Mouse (Mus musculus): ENCODE measurements around the gene Ksr2. TPM values are rescaled to one million over a fixed set of nuclear protein-coding genes. Genes with fewer than 3 reads are reported as not detected.

The Ksr2 gene
- polyA plus RNA-seq, 1 experiment from 2014 or later: 2.1 TPM

DNA sequence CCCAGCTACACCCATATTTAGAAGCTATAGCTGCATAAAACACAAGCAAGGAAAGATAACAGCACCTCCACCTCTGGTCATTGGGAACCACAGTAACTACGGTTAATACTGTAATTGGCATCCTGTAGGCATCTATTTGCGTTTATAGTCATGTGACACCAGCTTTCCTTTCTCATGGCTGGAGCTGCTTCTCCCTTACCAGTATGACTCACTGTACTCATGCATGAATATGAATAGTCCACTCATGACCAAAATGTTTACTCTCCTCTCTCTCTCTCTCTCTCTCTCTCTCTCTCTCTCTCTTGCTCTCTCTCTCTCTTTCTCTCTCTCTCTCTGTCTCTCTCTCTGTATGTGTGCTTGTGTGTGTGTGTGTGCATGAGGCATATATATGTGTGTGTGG, 147.3 kb downstream of the Ksr2 start:
- H3K9me3 ChIP-seq: no peaks in the 10 kb centered on the region
- H3K4me1 ChIP-seq (replicated peaks): no peaks in the 10 kb centered on the region
- no peak for DNase-seq (ENCODE audit: low spot score)
- H3K27me3 ChIP-seq (ENCODE audit: insufficient read depth, poor library complexity, severe bottlenecking): no peaks in the 10 kb centered on the region
- no peak overlapping the region for H3K27ac ChIP-seq
- no peak overlapping the region for H3K4me3 ChIP-seq
- 93% methylated on average over 2 of the region's 2 CpGs for WGBS
- H3K36me3 ChIP-seq: no peaks in the 10 kb centered on the region

DNA sequence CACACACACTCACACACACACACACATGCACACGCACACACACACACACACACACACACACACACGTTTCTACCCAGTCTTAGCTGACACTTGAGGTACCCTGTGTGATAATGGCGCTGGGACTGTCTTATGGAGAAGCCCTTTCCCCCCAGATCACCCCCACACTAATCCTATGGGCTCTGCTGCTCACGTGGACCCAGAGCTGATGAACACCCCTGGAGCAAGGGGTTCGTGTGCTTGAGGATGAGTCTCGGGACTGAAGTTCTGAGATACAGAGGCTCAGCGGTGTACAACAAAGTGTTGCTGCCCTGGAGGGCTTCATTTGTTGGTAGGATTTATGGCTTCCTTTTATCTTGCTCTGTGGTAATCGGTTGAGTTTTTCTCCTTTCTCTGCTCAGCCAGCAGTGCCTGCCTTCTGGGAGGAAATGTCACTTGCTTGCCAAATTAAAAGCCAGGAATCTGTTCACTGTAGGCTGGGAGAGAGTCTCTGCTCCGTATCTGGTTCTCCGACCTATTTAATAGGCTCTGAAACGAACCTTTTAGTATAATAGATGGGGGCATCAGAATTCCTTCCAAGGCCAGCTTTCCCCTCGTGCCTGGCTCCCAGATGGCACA, 152.4 kb downstream of the Ksr2 start:
- no peak overlapping the region for H3K4me3 ChIP-seq
- H3K36me3 ChIP-seq: no peaks in the 10 kb centered on the region
- no peak for DNase-seq (ENCODE audit: low spot score)
- H3K27ac ChIP-seq: no peak overlapping the region
- 83% methylated on average over 12 of the region's 12 CpGs for WGBS
- no peaks in the 10 kb centered on the region for H3K9me3 ChIP-seq
- no peaks in the 10 kb centered on the region for H3K4me1 ChIP-seq (replicated peaks)
- H3K27me3 ChIP-seq (ENCODE audit: insufficient read depth, poor library complexity, severe bottlenecking): no peaks in the 10 kb centered on the region

DNA sequence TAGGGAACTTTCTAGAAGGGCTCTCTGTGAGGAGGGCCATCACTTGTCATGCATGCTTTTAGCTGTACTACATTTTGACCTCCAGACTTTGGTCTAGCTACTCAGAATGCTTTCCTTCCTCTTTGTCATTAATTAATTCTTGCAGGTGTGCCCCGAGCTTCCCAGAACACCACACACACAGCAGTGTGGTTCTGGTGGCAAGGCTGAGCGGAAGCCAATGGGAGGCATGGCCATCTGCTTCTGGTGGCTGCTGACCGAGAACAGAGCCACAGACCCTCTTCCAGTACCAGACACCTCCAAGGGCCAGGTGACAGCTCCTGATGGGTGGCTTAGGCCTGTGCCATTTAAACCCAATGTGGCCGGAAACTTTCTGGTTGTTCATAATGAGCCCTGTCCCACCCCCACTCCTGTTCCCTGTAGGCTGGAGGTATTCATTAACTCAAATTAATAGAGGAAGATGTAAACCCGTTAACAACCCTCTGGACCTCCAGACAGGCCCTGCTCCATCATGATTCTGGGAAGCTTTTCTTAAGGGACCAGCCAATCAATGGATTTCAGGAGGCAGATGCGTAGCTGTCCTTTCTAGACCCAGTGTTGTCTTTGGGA, 155.5 kb downstream of the Ksr2 start:
- no peaks in the 10 kb centered on the region for H3K9me3 ChIP-seq
- no peaks in the 10 kb centered on the region for H3K4me1 ChIP-seq (replicated peaks)
- no peaks in the 10 kb centered on the region for H3K36me3 ChIP-seq
- no peak for DNase-seq (ENCODE audit: low spot score)
- H3K27ac ChIP-seq: no peak overlapping the region
- 85% methylated on average over 6 of the region's 6 CpGs for WGBS
- no peaks in the 10 kb centered on the region for H3K27me3 ChIP-seq (ENCODE audit: insufficient read depth, poor library complexity, severe bottlenecking)
- no peak overlapping the region for H3K4me3 ChIP-seq

DNA sequence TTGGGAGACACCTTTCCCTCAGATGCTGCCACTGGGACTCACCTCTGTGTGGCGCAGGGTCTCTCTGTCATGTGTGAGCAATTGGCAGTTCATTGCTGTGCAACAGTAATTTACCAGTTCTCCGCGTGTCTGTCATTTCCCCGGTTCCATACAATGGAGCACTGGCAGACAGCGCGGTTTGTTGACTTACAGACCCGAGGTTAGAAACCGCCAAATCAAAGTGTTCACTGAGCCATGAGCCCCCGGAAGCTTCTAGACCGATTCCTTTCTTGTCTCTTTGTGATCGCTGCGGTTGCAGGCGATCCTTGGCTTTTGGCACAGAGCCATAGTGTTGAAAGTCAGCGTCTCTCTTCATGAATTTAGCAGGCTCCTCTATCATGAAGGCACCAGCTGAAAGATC, 158.6 kb downstream of the Ksr2 start:
- 87% methylated on average over 14 of the region's 14 CpGs for WGBS
- no peak for DNase-seq (ENCODE audit: low spot score)
- Histone ChIP-seq H3K9me3 (no peaks in the 10 kb centered on the region), H3K36me3 (no peaks in the 10 kb centered on the region), H3K4me1 (replicated peaks) (no peaks in the 10 kb centered on the region), H3K27ac (no peak overlapping the region), H3K4me3 (no peak overlapping the region), H3K27me3 (ENCODE audit: insufficient read depth, poor library complexity, severe bottlenecking) (no peaks in the 10 kb centered on the region)

DNA sequence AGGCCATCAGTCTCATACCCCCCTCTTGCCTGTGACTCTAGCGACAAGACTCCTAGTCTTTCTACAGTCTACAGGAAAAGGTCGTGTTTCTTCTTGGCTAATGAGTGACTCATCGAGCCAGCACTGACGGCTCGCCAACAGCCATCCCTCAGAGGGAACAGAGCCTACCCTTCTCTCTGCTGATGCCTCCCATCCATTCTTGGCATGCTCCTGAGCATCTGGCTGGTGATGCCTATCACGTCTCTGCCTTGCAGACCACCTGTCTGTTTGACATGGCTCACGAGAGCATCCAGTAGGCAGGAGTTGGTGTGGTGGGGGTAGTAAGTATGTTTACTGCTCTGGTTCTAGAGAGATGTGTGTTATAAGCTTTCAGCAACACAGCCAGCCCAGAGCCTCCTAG, 161.1 kb downstream of the Ksr2 start:
- DNase-seq (ENCODE audit: low spot score): no peak
- H3K4me3 ChIP-seq: no peak overlapping the region
- no peaks in the 10 kb centered on the region for H3K27me3 ChIP-seq (ENCODE audit: insufficient read depth, poor library complexity, severe bottlenecking)
- WGBS: 87% methylated on average over 7 of the region's 7 CpGs
- no peaks in the 10 kb centered on the region for H3K36me3 ChIP-seq
- no peaks in the 10 kb centered on the region for H3K4me1 ChIP-seq (replicated peaks)
- H3K9me3 ChIP-seq: no peaks in the 10 kb centered on the region
- no peak overlapping the region for H3K27ac ChIP-seq

DNA sequence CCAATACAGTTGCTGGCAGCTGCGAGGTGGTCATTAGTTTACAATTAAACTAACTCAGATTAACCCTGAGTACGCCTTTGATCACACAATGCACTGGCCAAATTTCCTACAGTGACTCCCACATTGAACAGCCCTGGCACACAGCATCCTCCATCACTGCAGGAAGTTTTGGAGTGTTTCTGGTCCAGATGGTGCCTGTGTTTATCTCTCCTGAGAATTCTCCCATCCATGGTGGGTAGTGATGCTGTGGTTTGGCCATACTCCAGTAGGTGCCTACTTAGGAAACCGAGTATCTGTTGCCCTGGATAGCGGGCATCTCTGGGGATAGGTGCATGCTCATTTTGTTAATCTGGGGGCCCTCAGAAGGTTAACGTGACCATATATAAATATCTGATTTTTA, 163.8 kb downstream of the Ksr2 start:
- Histone ChIP-seq H3K27ac (no peak overlapping the region), H3K27me3 (ENCODE audit: insufficient read depth, poor library complexity, severe bottlenecking) (no peaks in the 10 kb centered on the region), H3K36me3 (no peaks in the 10 kb centered on the region), H3K4me1 (replicated peaks) (no peaks in the 10 kb centered on the region), H3K9me3 (no peaks in the 10 kb centered on the region), H3K4me3 (no peak overlapping the region)
- WGBS: 88% methylated on average over 5 of the region's 5 CpGs
- no peak for DNase-seq (ENCODE audit: low spot score)

DNA sequence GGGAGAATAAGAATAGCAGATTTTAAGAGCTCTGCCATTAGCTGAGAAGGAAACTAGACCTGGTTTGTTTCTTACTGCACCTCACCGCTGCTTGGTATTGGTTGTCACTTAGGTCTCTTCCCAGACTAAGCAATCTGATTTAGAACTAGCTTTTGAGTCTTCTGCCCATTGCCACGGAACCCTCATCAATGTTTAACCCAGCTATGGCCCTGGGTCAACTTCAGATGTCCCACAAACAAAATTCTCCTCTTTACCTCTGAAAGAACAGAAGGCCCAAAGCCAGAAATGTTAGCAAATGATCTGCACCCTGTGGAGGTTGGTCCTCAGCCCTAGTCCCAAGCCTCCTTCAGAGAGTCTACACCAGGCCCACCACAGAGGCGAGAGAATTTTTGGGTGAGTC, 167.9 kb downstream of the Ksr2 start:
- H3K4me1 ChIP-seq (replicated peaks): no peaks in the 10 kb centered on the region
- no peak for DNase-seq (ENCODE audit: low spot score)
- no peak overlapping the region for H3K27ac ChIP-seq
- WGBS: 87% methylated on average over 3 of the region's 3 CpGs
- H3K4me3 ChIP-seq: no peak overlapping the region
- no peaks in the 10 kb centered on the region for H3K27me3 ChIP-seq (ENCODE audit: insufficient read depth, poor library complexity, severe bottlenecking)
- H3K9me3 ChIP-seq: no peaks in the 10 kb centered on the region
- H3K36me3 ChIP-seq: no peaks in the 10 kb centered on the region

DNA sequence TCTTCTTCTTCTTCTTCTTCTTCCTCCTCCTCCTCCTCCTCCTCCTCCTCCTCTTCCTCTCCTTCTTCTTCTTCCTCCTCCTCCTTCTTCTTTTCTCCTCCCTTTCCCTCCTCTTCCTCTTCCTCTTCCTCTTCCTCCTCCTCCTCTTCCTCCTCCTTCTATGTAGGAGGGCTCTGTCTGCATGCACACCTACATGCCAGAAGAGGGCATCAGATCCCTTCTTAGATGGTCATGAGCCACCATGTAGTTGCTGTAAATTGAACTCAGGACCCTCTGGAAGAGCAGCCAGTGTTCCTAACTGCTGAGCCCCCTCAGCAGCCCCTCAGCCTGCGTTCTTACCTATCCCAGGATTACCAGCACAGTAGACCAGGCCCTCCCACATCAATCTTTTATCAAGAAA, 170.6 kb downstream of the Ksr2 start:
- no peak for DNase-seq (ENCODE audit: low spot score)
- no peak overlapping the region for H3K27ac ChIP-seq
- H3K27me3 ChIP-seq (ENCODE audit: insufficient read depth, poor library complexity, severe bottlenecking): no peaks in the 10 kb centered on the region
- H3K36me3 ChIP-seq: no peaks in the 10 kb centered on the region
- H3K9me3 ChIP-seq: no peaks in the 10 kb centered on the region
- H3K4me3 ChIP-seq: no peak overlapping the region
- WGBS: 54% methylated on average over 1 of the region's 1 CpGs
- H3K4me1 ChIP-seq (replicated peaks): no peaks in the 10 kb centered on the region

DNA sequence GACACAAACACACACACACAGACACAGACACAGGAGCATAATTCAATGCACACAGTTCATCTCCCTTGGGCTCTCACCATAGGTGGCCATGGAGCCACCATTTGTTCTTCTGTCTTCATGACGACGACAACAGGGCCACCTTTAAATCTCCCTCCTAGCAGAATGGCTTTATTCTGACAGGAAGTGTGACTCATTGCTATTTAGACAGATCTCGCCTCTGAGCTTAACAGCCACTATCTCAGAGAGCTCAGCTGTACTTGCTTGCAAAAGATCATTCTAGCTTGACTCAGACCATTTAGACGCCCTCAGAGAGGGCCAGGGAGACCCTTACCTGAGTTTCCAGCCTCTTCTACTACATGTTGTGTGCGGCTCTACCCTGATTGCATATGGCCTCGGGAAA, 175.5 kb downstream of the Ksr2 start:
- no peaks in the 10 kb centered on the region for H3K36me3 ChIP-seq
- 77% methylated on average over 6 of the region's 6 CpGs for WGBS
- H3K9me3 ChIP-seq: no peaks in the 10 kb centered on the region
- H3K4me3 ChIP-seq: no peak overlapping the region
- no peaks in the 10 kb centered on the region for H3K4me1 ChIP-seq (replicated peaks)
- H3K27ac ChIP-seq: no peak overlapping the region
- DNase-seq (ENCODE audit: low spot score): no peak
- H3K27me3 ChIP-seq (ENCODE audit: insufficient read depth, poor library complexity, severe bottlenecking): no peaks in the 10 kb centered on the region

DNA sequence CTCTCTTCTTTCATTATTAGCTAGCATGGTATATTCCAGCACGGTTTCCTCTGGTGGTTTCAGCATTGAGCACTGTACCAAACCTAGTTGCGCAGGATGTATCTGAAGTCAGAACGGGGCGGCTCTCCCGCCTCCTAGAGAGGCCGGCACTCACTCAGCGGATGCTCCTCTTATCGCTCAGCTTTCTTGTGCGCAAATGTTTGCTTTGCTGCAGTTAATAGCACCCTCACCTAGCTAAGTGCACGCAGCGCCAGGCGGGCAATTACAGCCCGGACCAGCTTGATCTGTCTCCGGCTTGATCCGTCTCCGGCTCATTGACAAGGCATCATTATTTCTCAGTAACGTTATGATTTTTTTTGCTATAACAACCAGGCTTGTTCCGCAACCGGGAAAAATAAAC, 179.5 kb downstream of the Ksr2 start:
- DNase-seq (ENCODE audit: low spot score): no peak
- H3K9me3 ChIP-seq: no peaks in the 10 kb centered on the region
- no peaks in the 10 kb centered on the region for H3K27me3 ChIP-seq (ENCODE audit: insufficient read depth, poor library complexity, severe bottlenecking)
- H3K4me1 ChIP-seq (replicated peaks): no peaks in the 10 kb centered on the region
- no peak overlapping the region for H3K4me3 ChIP-seq
- H3K36me3 ChIP-seq: no peaks in the 10 kb centered on the region
- no peak overlapping the region for H3K27ac ChIP-seq
- WGBS: 74% methylated on average over 19 of the region's 19 CpGs

DNA sequence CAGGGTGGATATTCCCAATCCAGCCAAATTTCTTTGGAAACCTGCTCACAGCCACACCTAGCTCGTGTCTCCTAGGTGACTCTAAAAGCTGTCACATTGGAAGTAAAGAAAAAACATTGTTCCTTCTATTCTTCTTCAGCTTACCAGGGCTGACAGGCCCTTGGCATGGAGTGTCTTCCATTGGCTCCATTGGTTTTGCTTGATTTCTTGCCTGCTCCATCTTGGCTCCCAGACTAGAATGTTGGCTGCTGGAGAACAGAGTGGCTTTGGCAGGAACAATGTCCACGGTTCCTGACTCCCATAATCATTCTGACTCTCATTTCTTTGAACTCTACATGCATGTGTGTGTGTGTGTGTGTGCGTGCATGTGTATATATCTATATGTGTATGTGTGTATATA, 183.0 kb downstream of the Ksr2 start:
- no peaks in the 10 kb centered on the region for H3K4me1 ChIP-seq (replicated peaks)
- no peaks in the 10 kb centered on the region for H3K36me3 ChIP-seq
- WGBS: 85% methylated on average over 3 of the region's 3 CpGs
- H3K27me3 ChIP-seq (ENCODE audit: insufficient read depth, poor library complexity, severe bottlenecking): no peaks in the 10 kb centered on the region
- H3K9me3 ChIP-seq: no peaks in the 10 kb centered on the region
- no peak overlapping the region for H3K27ac ChIP-seq
- no peak for DNase-seq (ENCODE audit: low spot score)
- H3K4me3 ChIP-seq: no peak overlapping the region

DNA sequence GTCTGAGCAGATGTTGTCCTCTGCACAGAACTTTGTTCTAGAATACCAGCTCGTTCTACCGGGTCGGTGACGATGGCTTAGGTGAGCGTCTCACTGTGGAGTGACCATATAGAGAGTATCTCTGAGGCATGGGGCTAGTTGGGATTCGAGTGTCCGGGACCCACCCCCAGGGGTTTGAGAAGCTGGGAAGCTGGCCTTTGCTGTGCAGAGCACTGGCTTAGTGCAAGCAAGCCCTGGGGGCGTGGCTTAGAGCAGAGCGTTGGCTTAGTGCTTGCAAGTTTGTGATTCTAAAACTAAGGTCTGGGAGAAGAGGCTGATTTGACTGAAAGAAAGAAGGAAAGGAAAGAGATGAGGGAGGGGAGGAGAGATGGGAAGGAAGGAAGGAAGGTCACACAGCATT, 188.2 kb downstream of the Ksr2 start:
- H3K4me3 ChIP-seq: no peak overlapping the region
- 73% methylated on average over 9 of the region's 9 CpGs for WGBS
- no peaks in the 10 kb centered on the region for H3K9me3 ChIP-seq
- 0 out of 2 replicates have a peak, but pooled peaks cover 3% of the 10 kb centered on the region for H3K4me1 ChIP-seq (replicated peaks)
- no peaks in the 10 kb centered on the region for H3K36me3 ChIP-seq
- H3K27ac ChIP-seq: no peak overlapping the region
- DNase-seq (ENCODE audit: low spot score): no peak
- H3K27me3 ChIP-seq (ENCODE audit: insufficient read depth, poor library complexity, severe bottlenecking): no peaks in the 10 kb centered on the region

DNA sequence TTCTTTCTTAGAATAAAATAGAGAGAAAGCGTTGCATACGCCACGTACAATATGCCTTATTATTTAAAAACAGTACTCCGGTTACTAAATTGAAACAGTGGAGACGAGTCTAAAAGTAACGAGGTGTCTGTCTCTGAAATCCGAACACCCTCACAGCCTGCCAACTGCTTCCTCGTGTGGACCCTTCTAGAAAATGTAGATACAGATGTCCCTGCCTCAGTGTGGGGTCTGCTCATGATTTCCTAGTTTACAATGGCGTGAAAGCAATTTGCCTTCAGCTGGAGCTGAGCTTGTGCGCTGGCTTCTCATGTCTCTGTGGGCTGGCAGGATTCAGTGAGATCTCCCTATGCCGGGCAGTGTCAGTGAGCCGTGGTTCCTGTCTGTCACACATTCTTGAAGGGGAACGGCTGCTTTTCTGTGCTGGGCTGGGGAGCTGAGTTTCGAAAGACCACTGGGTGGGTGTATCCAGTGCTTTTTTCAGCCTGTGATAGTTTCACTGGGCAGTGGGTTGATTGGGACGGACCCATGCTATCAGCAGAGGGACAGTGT, 194.0 kb downstream of the Ksr2 start:
- Histone ChIP-seq H3K4me3 (no peak overlapping the region), H3K9me3 (no peaks in the 10 kb centered on the region), H3K27me3 (ENCODE audit: insufficient read depth, poor library complexity, severe bottlenecking) (no peaks in the 10 kb centered on the region), H3K27ac (no peak overlapping the region), H3K36me3 (no peaks in the 10 kb centered on the region), H3K4me1 (replicated peaks) (0 out of 2 replicates have a peak, but pooled peaks cover 2% of the 10 kb centered on the region)
- DNase-seq (ENCODE audit: low spot score): no peak
- WGBS: 76% methylated on average over 15 of the region's 15 CpGs

All from hindbrain, embryonic 10.5 days (tissue).